Mouse (Mus musculus) thymus, adult 2 months (tissue): ENCODE data around the gene Ppp1r3g.

ENCODE experiments used
- CTCF ChIP-seq: fragments of 200-500 bp; IDR thresholded peaks from 2 replicates; pipeline ENCODE4 v1.5.1; 2012; ENCODE audit warnings: mild to moderate bottlenecking, control low read depth, low read length, moderate library complexity, borderline replicate concordance; ENCODE audit not compliant: control insufficient read depth, poor library complexity, insufficient read depth; ENCODE audit errors: extremely low read depth
- POLR2A ChIP-seq: fragments of 200-500 bp; IDR thresholded peaks from 2 replicates; pipeline ENCODE4 v1.6.1; 2012; ENCODE audit warnings: mild to moderate bottlenecking, low read length, control low read depth, moderate library complexity; ENCODE audit not compliant: control insufficient read depth, poor library complexity, insufficient read depth; ENCODE audit errors: extremely low read depth

DNA sequence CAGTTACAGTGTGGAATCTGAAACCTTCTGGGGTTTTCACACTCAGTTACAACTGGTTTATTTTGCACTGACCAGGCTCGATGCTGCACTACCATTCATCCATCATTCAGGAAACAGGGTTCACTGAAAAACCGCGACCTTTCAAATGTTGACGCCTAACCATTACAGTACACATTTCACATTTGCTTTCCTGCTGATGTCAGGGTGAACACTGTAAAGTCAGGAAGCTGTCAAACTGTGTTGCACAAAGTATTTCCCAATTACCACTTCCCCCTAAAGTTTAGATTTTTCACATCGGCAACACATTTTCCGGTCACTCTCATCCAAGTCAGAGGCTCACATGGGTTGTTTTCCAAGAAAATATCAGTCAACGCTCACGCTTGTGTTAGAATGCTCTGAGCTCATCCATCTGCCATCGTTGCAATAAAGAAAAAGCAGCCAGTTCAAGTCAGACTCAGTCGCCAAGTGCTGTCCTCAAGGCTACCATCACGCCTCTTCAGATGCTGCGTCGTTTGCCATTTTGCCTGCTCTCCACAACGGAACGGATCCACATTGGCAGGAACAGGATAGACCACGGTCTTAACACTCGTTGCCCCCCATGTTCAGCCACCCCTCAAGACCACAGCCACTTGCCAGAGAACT, 8.7 kb upstream of the Ppp1r3g start:
- TF ChIP-seq CTCF (no peak), POLR2A (no peak)
